Mouse (Mus musculus) gastrocnemius, postnatal 10 days (tissue): ENCODE data around the gene Cmss1. TPM values are rescaled to one million over a fixed set of nuclear protein-coding genes. Genes with fewer than 3 reads are reported as not detected.
A peak's percentile ranks its signal among the peaks of the same experiment; 100 is the strongest.
"Not testable (repeated sequence)": the region's sequence is repeated elsewhere in the genome, so short reads cannot be mapped to it uniquely, and the experiment has no call there.

ENCODE experiments used
- DNase-seq: peaks from one replicate; pipeline ENCODE4 v3.0.0; 2021; ENCODE audit warnings: mixed read lengths
- total RNA-seq, 2 experiments: library from RNA; stranded (reverse); gene quantifications; 2 replicates each; pipeline ENCODE4 v1.2.3; 2021

Cmss1 gene
- total RNA-seq, 2 experiments from 2014 or later, result 22.1 to 25.5 TPM

- DNase-seq, result no peak
These were observed 179.0 kb downstream of the Cmss1 start for GRCm38 (mm10) chr16:57427516-57428285.

- no peak for DNase-seq
These were observed 180.0 kb downstream of the Cmss1 start for GRCm38 (mm10) chr16:57426680-57427079.

GRCm38 (mm10) chr16:57423001-57423800 is 183.5 kb downstream of the Cmss1 start:
- DNase-seq, result no peak

- no peak for DNase-seq
These were observed 184.8 kb downstream of the Cmss1 start for GRCm38 (mm10) chr16:57421680-57422417.

- no peak for DNase-seq
These were observed 185.7 kb downstream of the Cmss1 start for GRCm38 (mm10) chr16:57420773-57421556.

- DNase-seq, result no peak
These were observed 186.8 kb downstream of the Cmss1 start for GRCm38 (mm10) chr16:57419881-57420280.

GRCm38 (mm10) chr16:57419332-57419731 is 187.3 kb downstream of the Cmss1 start:
- no peak for DNase-seq

GRCm38 (mm10) chr16:57417955-57418354 is 188.7 kb downstream of the Cmss1 start:
- DNase-seq, result no peak

GRCm38 (mm10) chr16:57417017-57417416 is 189.6 kb downstream of the Cmss1 start:
- no peak for DNase-seq

- no peak for DNase-seq
These were observed 190.6 kb downstream of the Cmss1 start for GRCm38 (mm10) chr16:57416049-57416448.

- no peak for DNase-seq
These were observed 193.9 kb downstream of the Cmss1 start for GRCm38 (mm10) chr16:57412766-57413165.

- DNase-seq, result no peak
These were observed 202.8 kb downstream of the Cmss1 start for GRCm38 (mm10) chr16:57403825-57404224.

- DNase-seq, result no peak
These were observed 203.8 kb downstream of the Cmss1 start for GRCm38 (mm10) chr16:57402910-57403309.

GRCm38 (mm10) chr16:57401702-57402101 is 205.0 kb downstream of the Cmss1 start:
- no peak for DNase-seq

GRCm38 (mm10) chr16:57399566-57399965 is 207.1 kb downstream of the Cmss1 start:
- DNase-seq, result no peak

- peak; percentile 75 for DNase-seq
These were observed 208.1 kb downstream of the Cmss1 start for GRCm38 (mm10) chr16:57398387-57399214.

GRCm38 (mm10) chr16:57397845-57398244 is 208.8 kb downstream of the Cmss1 start:
- no peak for DNase-seq

- no peak for DNase-seq
These were observed 210.4 kb downstream of the Cmss1 start for GRCm38 (mm10) chr16:57396249-57396648.

GRCm38 (mm10) chr16:57393161-57393560 is 213.5 kb downstream of the Cmss1 start:
- no peak for DNase-seq

- no peak for DNase-seq
These were observed 214.2 kb downstream of the Cmss1 start for GRCm38 (mm10) chr16:57392461-57392860.

- not testable (repeated sequence) for DNase-seq
These were observed 215.5 kb downstream of the Cmss1 start for GRCm38 (mm10) chr16:57391171-57391570.
